Mouse (Mus musculus) fat pad, adult 2 months (tissue): Measurements from ENCODE around the gene Rmnd1.

Experiments
- DNase-seq: peaks from one replicate; pipeline ENCODE4 v3.0.0-alpha.2; 2011; ENCODE audit warnings: low read depth, low spot score; ENCODE audit errors: extremely low read depth

The Rmnd1 gene

GRCm38 (mm10) chr10:4355882-4356451, 76.2 kb downstream of the Rmnd1 start:
- no peak for DNase-seq

GRCm38 (mm10) chr10:4354371-4355260, 77.6 kb downstream of the Rmnd1 start:
- no peak for DNase-seq
